Mouse (Mus musculus) MEL (cell line): ENCODE measurements around the gene Tssk2. TPM values are rescaled to one million over a fixed set of nuclear protein-coding genes. Genes with fewer than 3 reads are reported as not detected.

Experiments
- DNase-seq: peaks from one replicate; pipeline ENCODE4 v3.0.0; 2011; ENCODE audit warnings: low read depth, low spot score
- H3K27ac ChIP-seq: 2 replicates; pipeline ENCODE4 v1.5.1; 2012; ENCODE audit warnings: low read depth, mild to moderate bottlenecking, control low read depth, low read length, moderate library complexity; ENCODE audit not compliant: control insufficient read depth
- H3K27me3 ChIP-seq, 2 experiments: fragments of 150-350 bp in 1 of 2; sonication (generic) in 1 of 2; 2 replicates each; pipeline ENCODE4 v1.6.1; 2012; ENCODE audit warnings: low read length in 2 of 2, mild to moderate bottlenecking in 2 of 2, improper control_type of control experiment in 1 of 2, moderate library complexity in 1 of 2; ENCODE audit not compliant: insufficient read depth in 2 of 2, control insufficient read depth in 1 of 2
- H3K36me3 ChIP-seq, 2 experiments: 2 replicates each; pipeline ENCODE4 v1.6.1; 2012 to 2014; ENCODE audit warnings: low read length in 2 of 2, improper control_type of control experiment in 1 of 2, inconsistent platforms in 1 of 2, mild to moderate bottlenecking in 1 of 2; ENCODE audit not compliant: insufficient read depth in 2 of 2, control insufficient read depth in 1 of 2
- H3K4me1 ChIP-seq, 2 experiments: fragments of 150-350 bp in 1 of 2; sonication (generic) in 1 of 2; 2 replicates each; pipeline ENCODE4 v1.6.1; 2012; ENCODE audit warnings: low read length in 2 of 2, improper control_type of control experiment in 1 of 2, mild to moderate bottlenecking in 1 of 2; ENCODE audit not compliant: insufficient read depth in 2 of 2, control insufficient read depth in 1 of 2
- H3K4me3 ChIP-seq, 2 experiments: fragments of 150-350 bp in 1 of 2; sonication (generic) in 1 of 2; 2 replicates each; pipeline ENCODE4 v1.5.1; 2012; ENCODE audit warnings: low read depth in 2 of 2, low read length in 2 of 2, mild to moderate bottlenecking in 2 of 2, moderate library complexity in 2 of 2, control low read depth in 1 of 2, improper control_type of control experiment in 1 of 2; ENCODE audit not compliant: control insufficient read depth in 1 of 2, insufficient read depth in 1 of 2
- H3K79me2 ChIP-seq: 2 replicates; pipeline ENCODE4 v1.6.1; 2012; ENCODE audit warnings: mild to moderate bottlenecking, low read length, moderate library complexity; ENCODE audit not compliant: control insufficient read depth, poor library complexity, insufficient read depth
- H3K9ac ChIP-seq: 2 replicates; pipeline ENCODE4 v1.6.1; 2012; ENCODE audit warnings: low read depth, mild to moderate bottlenecking, control low read depth, low read length, moderate library complexity; ENCODE audit not compliant: control insufficient read depth, poor library complexity, severe bottlenecking
- H3K9me3 ChIP-seq: fragments of 150-350 bp; sonication (generic); replicated peaks from 2 replicates; pipeline ENCODE4 v1.6.1; 2012; ENCODE audit warnings: mild to moderate bottlenecking, low read length, improper control_type of control experiment, moderate library complexity; ENCODE audit not compliant: insufficient read depth
- BHLHE40 ChIP-seq: IDR thresholded peaks from 2 replicates; pipeline ENCODE4 v1.6.1; 2012; ENCODE audit warnings: low read depth, mild to moderate bottlenecking, inconsistent platforms, low read length, improper control_type of control experiment, borderline replicate concordance
- CHD1 ChIP-seq: IDR thresholded peaks from 2 replicates; pipeline ENCODE4 v1.6.1; 2012; ENCODE audit warnings: low read depth, mild to moderate bottlenecking, inconsistent platforms, low read length, improper control_type of control experiment
- CTCF ChIP-seq, 3 experiments: IDR thresholded peaks in 2 of 3; conservative IDR thresholded peaks in 1 of 3; 2 replicates each; pipeline ENCODE4 v1.5.1; 2011 to 2012; ENCODE audit warnings: low read length in 3 of 3, low read depth in 2 of 3, mild to moderate bottlenecking in 2 of 3, improper control_type of control experiment in 1 of 3, inconsistent platforms in 1 of 3, mixed read lengths in 1 of 3, moderate library complexity in 1 of 3; ENCODE audit not compliant: control insufficient read depth in 1 of 3, insufficient read depth in 1 of 3, poor library complexity in 1 of 3, severe bottlenecking in 1 of 3
- EP300 ChIP-seq, 2 experiments: IDR thresholded peaks; 2 replicates each; pipeline ENCODE4 v1.6.1; 2011; ENCODE audit warnings: improper control_type of control experiment in 2 of 2, low read length in 2 of 2, low read depth in 1 of 2, mild to moderate bottlenecking in 1 of 2
- GABPA ChIP-seq: IDR thresholded peaks from 2 replicates; pipeline ENCODE4 v1.6.1; 2012; ENCODE audit warnings: low read depth, mild to moderate bottlenecking, inconsistent platforms, low read length, improper control_type of control experiment, moderate library complexity
- GATA1 ChIP-seq: IDR thresholded peaks from 2 replicates; pipeline ENCODE4 v1.6.1; 2011; ENCODE audit warnings: low read depth, low read length, improper control_type of control experiment
- HCFC1 ChIP-seq: IDR thresholded peaks from 2 replicates; pipeline ENCODE4 v1.6.1; 2012; ENCODE audit warnings: low read depth, mild to moderate bottlenecking, inconsistent platforms, low read length, improper control_type of control experiment, moderate library complexity
- KAT2A ChIP-seq: conservative IDR thresholded peaks from 2 replicates; pipeline ENCODE4 v1.6.1; 2012; ENCODE audit warnings: low read depth, low read length, improper control_type of control experiment, inconsistent platforms
- MAFK ChIP-seq: IDR thresholded peaks from 2 replicates; pipeline ENCODE4 v1.6.1; 2011; ENCODE audit warnings: low read depth, mild to moderate bottlenecking, low read length, improper control_type of control experiment, borderline replicate concordance
- MEF2A ChIP-seq: IDR thresholded peaks from 2 replicates; pipeline ENCODE4 v1.6.1; 2014; ENCODE audit warnings: low read depth, mild to moderate bottlenecking, inconsistent platforms, low read length, improper control_type of control experiment; ENCODE audit not compliant: poor library complexity, insufficient replicate concordance, severe bottlenecking; ENCODE audit errors: extremely low read depth
- MYB ChIP-seq: IDR thresholded peaks from 2 replicates; pipeline ENCODE4 v1.6.1; 2011; ENCODE audit warnings: mild to moderate bottlenecking, low read depth, low read length, improper control_type of control experiment
- MYC ChIP-seq: IDR thresholded peaks from 2 replicates; pipeline ENCODE4 v1.6.1; 2011; ENCODE audit warnings: low read depth, mild to moderate bottlenecking, low read length, improper control_type of control experiment, moderate library complexity
- NELFE ChIP-seq: IDR thresholded peaks from 2 replicates; pipeline ENCODE4 v1.6.1; 2011; ENCODE audit warnings: low read depth, low read length, improper control_type of control experiment
- NRF1 ChIP-seq: IDR thresholded peaks from 2 replicates; pipeline ENCODE4 v1.6.1; 2014; ENCODE audit warnings: low read depth, mild to moderate bottlenecking, inconsistent platforms, low read length, improper control_type of control experiment, moderate library complexity; ENCODE audit not compliant: poor library complexity, insufficient read depth, severe bottlenecking
- POLR2A ChIP-seq, 2 experiments: IDR thresholded peaks; 2 replicates each; pipeline ENCODE4 v1.6.1; 2011 to 2012; ENCODE audit warnings: low read length in 2 of 2, mild to moderate bottlenecking in 2 of 2, control low read depth in 1 of 2, improper control_type of control experiment in 1 of 2, low read depth in 1 of 2, moderate library complexity in 1 of 2; ENCODE audit not compliant: control insufficient read depth in 1 of 2, insufficient read depth in 1 of 2, poor library complexity in 1 of 2
- POLR2AphosphoS2 ChIP-seq: IDR thresholded peaks from 2 replicates; pipeline ENCODE4 v1.6.1; 2011; ENCODE audit warnings: low read length, improper control_type of control experiment
- POLR2AphosphoS5 ChIP-seq: IDR thresholded peaks from 2 replicates; pipeline ENCODE4 v1.6.1; 2012; ENCODE audit warnings: low read depth, borderline replicate concordance, mild to moderate bottlenecking, inconsistent platforms, low read length, moderate library complexity, mixed read lengths
- RAD21 ChIP-seq: IDR thresholded peaks from 2 replicates; pipeline ENCODE4 v1.6.1; 2011; ENCODE audit warnings: mild to moderate bottlenecking, low read depth, low read length, improper control_type of control experiment
- RCOR1 ChIP-seq: IDR thresholded peaks from 2 replicates; pipeline ENCODE4 v1.6.1; 2012; ENCODE audit warnings: low read depth, mild to moderate bottlenecking, inconsistent platforms, low read length, improper control_type of control experiment
- SIN3A ChIP-seq: IDR thresholded peaks from 2 replicates; pipeline ENCODE4 v1.6.1; 2012; ENCODE audit warnings: low read length, improper control_type of control experiment, inconsistent platforms
- SMC3 ChIP-seq: IDR thresholded peaks from 2 replicates; pipeline ENCODE4 v1.6.1; 2011; ENCODE audit warnings: low read depth, low read length, improper control_type of control experiment
- TBP ChIP-seq: IDR thresholded peaks from 2 replicates; pipeline ENCODE4 v1.8.0; 2011; ENCODE audit warnings: low read depth, low read length, improper control_type of control experiment
- TCF12 ChIP-seq: IDR thresholded peaks from 2 replicates; pipeline ENCODE4 v1.6.1; 2014; ENCODE audit warnings: low read depth, mild to moderate bottlenecking, inconsistent platforms, low read length, improper control_type of control experiment, moderate library complexity
- UBTF ChIP-seq: IDR thresholded peaks from 2 replicates; pipeline ENCODE4 v1.6.1; 2012; ENCODE audit warnings: low read depth, mild to moderate bottlenecking, inconsistent platforms, low read length, improper control_type of control experiment, moderate library complexity, borderline replicate concordance; ENCODE audit not compliant: insufficient read depth
- USF2 ChIP-seq, 2 experiments: IDR thresholded peaks; 2 replicates each; pipeline ENCODE4 v1.6.1; 2011 to 2012; ENCODE audit warnings: improper control_type of control experiment in 2 of 2, low read length in 2 of 2, borderline replicate concordance in 1 of 2, inconsistent platforms in 1 of 2, low read depth in 1 of 2, mild to moderate bottlenecking in 1 of 2; ENCODE audit not compliant: insufficient read depth in 1 of 2
- ZC3H11A ChIP-seq: IDR thresholded peaks from 2 replicates; pipeline ENCODE4 v1.6.1; 2012; ENCODE audit warnings: low read depth, mild to moderate bottlenecking, inconsistent platforms, low read length, improper control_type of control experiment
- ZKSCAN1 ChIP-seq: IDR thresholded peaks from 2 replicates; pipeline ENCODE4 v1.6.1; 2012; ENCODE audit warnings: low read depth, mild to moderate bottlenecking, inconsistent platforms, low read length, improper control_type of control experiment, moderate library complexity
- ZMIZ1 ChIP-seq: IDR thresholded peaks from 2 replicates; pipeline ENCODE4 v1.6.1; 2012; ENCODE audit warnings: low read depth, mild to moderate bottlenecking, inconsistent platforms, low read length, improper control_type of control experiment, moderate library complexity
- ZNF384 ChIP-seq: IDR thresholded peaks from 2 replicates; pipeline ENCODE4 v1.6.1; 2012; ENCODE audit warnings: low read depth, mild to moderate bottlenecking, inconsistent platforms, low read length, improper control_type of control experiment
- polyA plus RNA-seq, 2 experiments: library from polyadenylated mRNA; stranded (reverse) in 1 of 2; unstranded in 1 of 2; fragments of >175 nt in 1 of 2; fragments of >200 nt in 1 of 2; gene quantifications; 2 replicates each; pipeline versions ENCODE4 v1.2.1 to v1.2.4; 2012; ENCODE audit warnings: low replicate concordance in 2 of 2, low read depth in 1 of 2; ENCODE audit not compliant: insufficient read length in 2 of 2, insufficient read depth in 1 of 2, missing spikeins in 1 of 2
- total RNA-seq: library from RNA; depleted of rRNA; stranded (reverse); fragments of 300-350 nt; gene quantifications from 2 replicates; pipeline ENCODE4 v1.2.3, GENCODE M21; 2012

The Tssk2 gene
- total and polyA plus RNA-seq, 3 experiments, result 0.24 TPM; not detected in 2

DNA sequence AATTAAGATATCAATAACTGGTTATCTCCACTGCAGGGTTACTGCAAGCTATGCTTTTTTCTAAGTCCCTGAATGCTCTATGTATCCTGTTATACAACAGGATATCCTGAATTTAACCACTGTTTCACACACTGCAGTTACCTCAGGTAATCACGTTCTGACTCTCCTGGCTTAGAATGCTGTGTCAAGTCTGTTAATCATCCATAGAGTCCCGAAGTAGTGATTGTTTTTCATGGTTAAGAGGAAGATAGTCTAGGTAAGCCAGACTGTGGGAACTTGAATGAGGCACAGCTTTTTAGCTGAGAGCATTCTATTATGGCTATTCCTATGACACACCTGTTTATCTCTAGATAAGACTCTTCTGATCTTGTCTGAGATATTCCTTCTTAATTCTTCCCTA, 33.1 kb upstream of the Tssk2 start:
- peaks cover 3 to 19% of the 10 kb centered on the region in 2 experiments for H3K4me1 ChIP-seq
- no peaks in the 10 kb centered on the region for H3K9me3 ChIP-seq
- TF ChIP-seq GATA1 (no peak), POLR2AphosphoS5 (no peak), POLR2AphosphoS2 (no peak), TBP (no peak), POLR2A (IDR thresholded peaks at IDR 0.05; ENCODE audit: control insufficient read depth in 1 of 2, insufficient read depth in 1 of 2, low read depth in 1 of 2, low read length in 2 of 2, poor library complexity in 1 of 2) (no peak), RCOR1 (no peak), BHLHE40 (no peak), USF2 (IDR thresholded peaks at IDR 0.05; ENCODE audit: borderline replicate concordance in 1 of 2, insufficient read depth in 1 of 2, low read depth in 1 of 2, low read length in 2 of 2) (no peak), MAFK (no peak), TCF12 (no peak), KAT2A (no peak), EP300 (IDR thresholded peaks at IDR 0.05; ENCODE audit: low read depth in 1 of 2, low read length in 2 of 2) (no peak), UBTF (no peak), SIN3A (no peak), ZC3H11A (no peak), SMC3 (no peak), MYC (no peak), HCFC1 (no peak), MYB (no peak), ZNF384 (no peak)
- no peak overlapping the region for H3K4me3 ChIP-seq
- H3K9ac ChIP-seq, result no peak overlapping the region
- H3K36me3 ChIP-seq, result peaks cover 9 to 20% of the 10 kb centered on the region in 2 experiments
- DNase-seq, result no peak
- H3K27me3 ChIP-seq, result no peaks in the 10 kb centered on the region
- no peak overlapping the region for H3K27ac ChIP-seq
- H3K79me2 ChIP-seq, result no peaks in the 10 kb centered on the region

DNA sequence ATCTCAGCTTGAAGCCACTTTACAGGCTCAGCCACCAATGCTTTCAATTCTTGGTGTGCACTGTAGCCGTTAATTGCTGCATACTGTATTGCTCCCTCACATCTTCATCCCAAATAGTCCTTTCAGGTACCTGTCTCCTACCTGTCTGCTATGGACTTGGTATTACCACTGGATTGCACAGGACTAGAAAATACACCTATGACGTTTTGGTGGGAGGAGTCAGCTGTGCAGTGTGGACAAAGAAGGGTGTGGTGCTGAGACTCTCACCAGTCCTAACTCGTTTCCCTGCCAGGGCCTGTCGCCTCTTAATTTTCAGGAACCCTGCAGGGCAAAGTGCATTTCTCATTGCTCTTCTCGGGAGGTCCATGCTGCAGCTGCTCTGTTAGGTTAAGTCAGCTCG, 32.7 kb upstream of the Tssk2 start:
- Histone ChIP-seq H3K36me3 (peaks cover 11 to 25% of the 10 kb centered on the region in 2 experiments), H3K79me2 (no peaks in the 10 kb centered on the region; the same call in 1 of the 2 replicates), H3K4me1 (peaks cover 6 to 24% of the 10 kb centered on the region in 2 experiments), H3K27ac (no peak overlapping the region), H3K9me3 (no peaks in the 10 kb centered on the region), H3K9ac (no peak overlapping the region)
- no peak for DNase-seq
- TF ChIP-seq CTCF (IDR thresholded peaks at IDR 0.05 in 2 of 3, conservative IDR thresholded peaks at IDR 0.05 in 1 of 3; ENCODE audit: control insufficient read depth in 1 of 3, insufficient read depth in 1 of 3, low read depth in 2 of 3, low read length in 3 of 3, poor library complexity in 1 of 3, severe bottlenecking in 1 of 3) (no peak), ZMIZ1 (no peak), NRF1 (no peak), BHLHE40 (no peak), NELFE (no peak), GATA1 (no peak), HCFC1 (no peak), POLR2A (IDR thresholded peaks at IDR 0.05; ENCODE audit: control insufficient read depth in 1 of 2, insufficient read depth in 1 of 2, low read depth in 1 of 2, low read length in 2 of 2, poor library complexity in 1 of 2) (no peak), POLR2AphosphoS5 (no peak), POLR2AphosphoS2 (no peak), CHD1 (no peak), MEF2A (no peak), RAD21 (no peak), USF2 (IDR thresholded peaks at IDR 0.05; ENCODE audit: borderline replicate concordance in 1 of 2, insufficient read depth in 1 of 2, low read depth in 1 of 2, low read length in 2 of 2) (no peak), ZC3H11A (no peak), ZKSCAN1 (no peak), MAFK (no peak), GABPA (no peak)
- TF ChIP-seq, all 39 proteins: peak for 0
- no peak overlapping the region for H3K4me3 ChIP-seq
- H3K27me3 ChIP-seq, result no peaks in the 10 kb centered on the region
